Mouse (Mus musculus) spleen, adult 12 weeks (tissue): Measurements from ENCODE around the gene Mrnip.
A peak's percentile ranks its signal among the peaks of the same experiment; 100 is the strongest.
"Not testable (repeated sequence)": the region's sequence is repeated elsewhere in the genome, so short reads cannot be mapped to it uniquely, and the experiment has no call there.

Experiments
- DNase-seq: peaks from one replicate; pipeline ENCODE4 v3.0.0; 2022; ENCODE audit warnings: low spot score

Mrnip gene

GRCm38 (mm10) chr11:50174111-50174729, at the start of gene Mrnip:
Gene Mrnip (plus strand): TSS chr11:50174444.
- DNase-seq = not testable (repeated sequence)

DNA sequence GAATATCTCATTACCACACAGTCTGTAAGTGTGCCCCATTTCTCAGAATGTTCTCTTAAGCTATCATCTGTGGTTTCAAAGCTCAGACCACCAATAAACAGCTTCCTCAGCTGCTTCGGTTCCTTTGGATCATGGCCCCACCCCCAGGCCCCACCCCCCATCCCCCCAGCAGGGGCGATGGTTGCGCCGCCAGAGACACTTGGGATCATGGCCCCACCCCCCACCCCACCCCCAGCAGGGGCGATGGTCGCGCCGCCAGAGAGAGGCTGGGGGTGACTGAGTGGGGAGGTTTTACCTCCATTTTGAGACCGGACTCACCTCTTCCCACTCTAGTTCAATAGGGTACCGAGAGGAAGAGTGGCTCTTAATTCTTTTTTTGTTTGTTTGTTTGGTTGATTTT, 46.5 kb upstream of the Mrnip start:
- no peak for DNase-seq

GRCm38 (mm10) chr11:50130811-50131766, 43.2 kb upstream of the Mrnip start, which contains the start of gene Tbc1d9b:
Gene Tbc1d9b (plus strand): TSS chr11:50131396.
- peak; percentile 84 for DNase-seq

DNA sequence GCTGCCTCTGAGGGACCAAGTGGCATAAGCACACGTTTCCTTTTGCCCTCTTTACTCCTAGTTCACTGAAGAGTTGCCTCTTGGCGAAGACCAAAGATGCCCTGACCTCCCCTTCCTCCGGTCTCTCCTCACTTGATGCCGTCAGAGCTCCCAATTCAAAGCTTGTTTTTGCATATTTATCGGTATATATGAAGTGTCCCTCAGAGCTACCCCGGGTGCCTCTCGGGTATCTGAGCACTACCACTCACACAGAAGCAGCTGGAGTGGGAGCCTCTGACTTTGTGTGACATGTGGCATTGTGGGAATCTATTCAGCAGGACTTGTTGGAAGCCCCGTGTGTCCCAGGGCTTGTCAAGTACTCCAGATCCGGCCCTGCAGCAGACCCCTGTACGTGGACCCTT, 42.4 kb upstream of the Mrnip start:
- DNase-seq = peak; percentile 26

DNA sequence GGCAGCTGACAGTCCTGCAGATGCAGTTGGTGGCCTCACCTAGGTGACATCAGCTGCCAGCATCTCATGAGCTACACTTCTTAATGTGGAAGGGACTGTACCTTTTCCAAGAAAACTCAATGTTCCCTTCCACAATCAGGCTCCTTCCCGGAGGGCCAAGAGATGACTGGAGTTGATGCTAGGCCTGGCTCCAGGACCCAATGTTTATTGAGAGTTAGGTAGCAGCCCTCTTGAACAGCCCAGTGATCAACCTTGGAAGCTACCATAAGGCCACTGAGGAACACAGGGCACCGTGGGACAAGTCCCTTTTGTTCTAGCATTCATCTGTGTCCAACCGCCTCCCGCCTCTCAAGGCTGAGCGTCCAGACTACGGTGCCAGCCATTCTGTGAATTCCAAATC, 42.0 kb upstream of the Mrnip start:
- DNase-seq = no peak

DNA sequence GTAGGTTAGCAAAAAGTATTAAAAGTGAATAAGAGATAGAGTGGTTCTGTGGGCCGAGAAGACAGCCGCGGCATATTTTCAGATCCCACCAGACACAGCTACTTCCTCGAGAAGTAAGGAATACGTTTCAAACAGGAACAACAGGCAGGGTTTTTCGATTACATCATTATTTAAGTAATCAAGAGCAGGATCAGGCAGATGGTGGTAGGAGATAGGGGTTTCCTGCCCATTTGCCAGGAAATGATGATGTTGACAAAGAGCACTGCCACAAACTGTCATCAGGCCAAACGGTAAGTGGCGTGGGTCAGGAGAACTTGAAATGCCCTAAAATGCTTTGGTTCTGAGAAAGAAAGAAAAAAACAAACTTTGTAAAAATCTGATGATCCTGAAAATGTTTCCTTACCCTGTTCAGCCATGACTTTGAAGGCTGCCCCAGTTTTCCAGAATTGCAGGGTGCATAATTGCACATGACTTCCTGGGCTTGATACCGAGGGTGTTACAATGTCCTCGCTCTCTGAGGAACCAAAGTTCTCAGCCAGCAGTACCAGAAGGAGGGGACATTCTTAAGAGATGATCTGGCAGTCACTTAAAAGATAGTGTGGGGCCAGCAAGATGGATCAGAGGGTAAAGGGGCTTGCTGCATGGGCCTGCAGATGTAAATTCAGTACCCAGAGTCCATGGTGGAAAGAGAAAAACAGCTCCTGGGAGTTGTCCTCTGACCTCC, 39.9 kb upstream of the Mrnip start:
- no peak for DNase-seq

GRCm38 (mm10) chr11:50138206-50138822, 35.9 kb upstream of the Mrnip start:
- no peak for DNase-seq

- DNase-seq = no peak
These were observed 34.7 kb upstream of the Mrnip start for GRCm38 (mm10) chr11:50139571-50139970.

DNA sequence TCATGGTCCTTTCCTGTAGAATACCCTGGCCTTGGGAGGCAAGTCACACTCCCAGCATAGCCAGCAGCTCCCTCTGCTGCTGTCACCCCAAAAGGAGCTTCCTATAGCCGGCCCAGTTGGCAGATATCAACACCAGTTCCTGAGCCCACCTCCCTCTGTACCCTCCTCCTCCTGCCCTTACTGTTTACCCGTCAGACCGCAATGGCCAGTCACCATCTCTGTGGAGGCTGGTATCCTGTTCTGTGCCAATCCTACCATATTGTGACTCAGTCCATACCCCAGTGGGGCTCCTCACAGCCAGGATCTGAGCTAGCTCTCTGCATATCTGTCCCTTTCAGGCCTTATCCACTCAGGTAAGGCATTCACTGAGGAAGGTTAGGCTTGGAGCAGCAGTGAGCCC, 28.7 kb upstream of the Mrnip start:
- DNase-seq = no peak

GRCm38 (mm10) chr11:50146121-50146520, 28.1 kb upstream of the Mrnip start:
- no peak for DNase-seq

DNA sequence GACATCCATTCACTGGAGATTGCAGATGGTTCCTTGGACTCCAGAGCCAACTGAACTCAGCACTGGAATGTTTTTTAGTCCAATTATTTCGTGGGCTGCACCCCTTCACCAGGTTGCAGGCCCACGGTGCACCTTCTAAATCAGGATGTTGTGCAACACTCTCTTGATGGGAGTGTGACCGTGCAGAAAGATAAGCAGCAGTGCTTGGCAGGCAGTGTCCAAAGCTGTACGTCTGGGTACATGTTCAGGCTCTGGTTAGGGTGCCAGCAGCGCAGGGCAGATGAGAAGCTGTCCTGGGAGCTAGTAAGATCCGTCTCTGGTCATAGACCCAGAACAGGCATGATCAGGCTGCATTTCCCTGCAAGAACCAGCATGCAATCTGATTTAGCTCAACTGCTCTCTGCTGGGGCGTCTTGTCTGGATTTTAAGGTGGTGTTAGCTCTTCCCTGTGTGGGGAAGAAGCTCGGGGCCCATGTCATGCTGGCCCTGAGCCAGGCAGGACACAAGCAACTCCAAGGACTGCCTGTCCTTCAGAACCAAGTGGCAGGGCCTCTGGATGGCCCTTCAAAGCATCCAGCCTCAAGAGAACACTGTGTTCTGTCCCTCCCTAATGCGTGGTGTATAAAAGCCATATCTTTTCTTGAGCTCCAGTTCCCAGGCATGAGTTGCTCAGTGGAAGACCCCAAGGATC, 26.8 kb upstream of the Mrnip start:
- no peak for DNase-seq

GRCm38 (mm10) chr11:50147958-50148476, 26.2 kb upstream of the Mrnip start:
- no peak for DNase-seq

DNA sequence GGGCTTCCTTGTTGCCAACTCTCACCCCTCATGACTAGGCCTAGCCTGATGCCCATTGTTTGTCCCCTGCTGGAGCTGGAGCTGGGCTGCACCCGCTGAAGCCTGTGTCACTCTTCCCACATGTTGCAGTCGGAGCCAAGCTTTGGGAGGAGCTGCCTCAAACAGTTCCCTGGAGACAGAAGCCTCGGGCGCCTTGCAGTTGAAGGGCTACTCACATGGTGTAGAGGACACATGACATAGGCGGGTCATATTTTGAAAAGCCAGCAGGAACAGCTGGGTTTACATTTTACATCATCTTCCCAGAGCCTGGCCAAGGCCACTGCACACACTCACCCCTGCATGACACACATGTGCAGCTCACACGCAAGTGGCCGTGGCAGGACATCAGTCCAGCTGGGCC, 25.0 kb upstream of the Mrnip start:
- DNase-seq = no peak

- DNase-seq = no peak
These were observed 24.6 kb upstream of the Mrnip start for GRCm38 (mm10) chr11:50149603-50150150.

DNA sequence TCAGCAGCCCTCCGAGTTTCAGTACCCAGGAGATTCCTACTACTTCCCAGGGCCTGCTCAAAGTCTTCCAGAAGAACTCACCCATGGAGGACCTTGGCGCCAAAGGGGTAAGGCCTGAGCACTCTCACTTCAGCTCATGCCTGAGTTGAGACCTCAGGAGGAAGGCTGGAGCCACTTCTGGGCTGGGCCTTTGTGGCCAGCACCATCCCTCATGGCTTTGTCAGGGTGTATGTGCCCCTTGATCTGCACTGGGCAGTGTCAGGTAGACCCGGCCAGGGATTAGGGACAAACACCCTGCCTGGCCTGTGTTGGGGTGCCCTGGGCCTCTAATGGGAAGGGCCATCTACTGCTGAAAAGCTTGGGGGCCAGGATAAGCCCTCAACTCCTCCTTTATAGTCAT, 22.9 kb upstream of the Mrnip start:
- no peak for DNase-seq

GRCm38 (mm10) chr11:50154166-50154565, 20.1 kb upstream of the Mrnip start:
- no peak for DNase-seq

DNA sequence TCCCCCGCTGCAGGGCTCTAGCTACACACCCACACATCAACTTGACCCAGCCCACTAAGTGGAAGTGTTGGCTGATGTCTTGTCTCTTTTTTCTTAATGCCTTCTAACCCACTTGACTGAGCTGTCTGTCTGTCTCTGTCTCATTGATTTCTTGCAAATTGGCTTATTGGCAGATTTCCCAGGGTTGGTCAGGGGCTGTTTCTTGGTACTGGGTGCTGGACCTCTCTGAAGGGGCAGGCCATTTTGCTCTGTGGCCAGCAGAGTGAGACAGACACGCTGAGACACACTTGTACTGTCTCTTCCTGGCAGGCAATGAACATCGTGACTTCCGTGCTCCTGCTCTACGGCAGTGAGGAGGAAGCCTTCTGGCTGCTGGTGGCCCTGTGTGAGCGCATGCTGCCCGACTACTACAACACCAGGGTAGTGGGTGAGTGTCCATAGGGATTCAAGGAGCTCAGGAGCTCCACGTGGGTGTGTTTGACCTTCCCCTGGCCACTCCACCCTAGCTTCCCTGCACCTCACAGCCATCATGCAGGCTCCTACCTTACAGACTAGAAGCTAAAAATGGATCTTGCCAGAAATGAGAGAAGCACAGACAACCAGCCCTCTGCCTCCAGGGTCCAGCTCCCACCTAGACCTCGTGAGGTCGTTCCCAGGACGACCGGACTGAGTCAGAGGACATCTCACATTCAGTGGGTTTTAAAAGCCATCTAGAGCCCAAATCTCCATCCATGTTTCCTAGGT, 19.3 kb upstream of the Mrnip start:
- DNase-seq = no peak

DNA sequence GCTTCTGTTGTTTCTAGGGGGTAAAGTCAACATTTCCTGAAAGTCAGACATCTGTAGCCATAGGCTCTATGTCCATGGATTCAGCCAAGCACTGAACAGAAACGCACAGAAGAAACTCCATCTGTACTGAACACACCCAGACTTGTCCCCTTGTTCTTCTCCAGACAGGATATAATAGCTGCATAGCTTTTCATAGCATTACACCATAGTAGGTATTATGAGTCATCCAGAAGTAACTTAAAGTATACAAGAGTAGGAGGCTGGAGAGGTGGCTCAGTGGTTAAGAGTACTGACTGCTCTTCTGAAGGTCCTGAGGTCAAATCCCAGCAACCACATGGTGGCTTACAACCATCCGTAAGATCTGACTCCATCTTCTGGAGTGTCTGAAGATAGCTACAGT, 18.5 kb upstream of the Mrnip start:
- no peak for DNase-seq

DNA sequence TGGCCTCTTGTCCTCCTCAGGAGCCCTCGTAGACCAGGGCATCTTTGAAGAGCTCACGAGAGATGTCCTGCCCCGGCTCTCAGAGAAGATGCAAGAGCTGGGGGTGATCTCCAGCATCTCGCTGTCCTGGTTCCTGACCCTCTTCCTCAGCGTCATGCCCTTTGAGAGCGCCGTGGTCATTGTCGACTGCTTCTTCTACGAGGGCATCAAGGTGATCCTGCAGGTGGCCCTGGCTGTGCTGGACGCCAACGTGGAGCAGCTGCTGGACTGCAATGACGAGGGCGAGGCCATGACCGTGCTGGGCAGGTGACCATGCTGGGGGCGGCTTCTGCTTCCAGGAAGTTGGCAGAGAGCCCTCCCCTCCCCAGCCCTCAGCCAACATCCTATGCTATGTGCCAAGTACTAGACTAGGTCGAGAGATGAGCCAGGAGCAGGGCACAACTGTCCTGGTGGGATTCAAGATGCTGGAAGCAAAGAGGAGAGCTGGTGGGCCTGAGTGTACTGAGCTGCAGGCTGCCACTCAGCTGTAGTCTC, 17.5 kb upstream of the Mrnip start:
- DNase-seq = no peak

DNA sequence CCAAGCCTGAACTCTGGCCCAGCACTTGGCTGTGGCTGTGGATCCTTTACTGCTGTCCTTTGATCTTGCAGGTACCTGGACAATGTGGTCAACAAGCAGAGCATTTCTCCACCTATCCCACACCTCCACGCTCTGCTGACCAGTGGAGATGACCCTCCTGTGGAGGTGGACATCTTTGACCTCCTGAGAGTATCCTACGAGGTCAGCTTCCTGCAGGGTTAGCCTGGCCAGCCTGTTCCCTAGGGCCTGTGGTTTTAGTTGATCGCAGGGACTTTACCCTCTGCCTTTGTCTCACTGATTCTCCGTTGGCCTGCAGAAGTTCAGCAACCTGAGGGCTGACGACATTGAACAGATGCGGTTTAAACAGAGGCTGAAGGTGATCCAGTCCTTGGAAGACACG, 15.9 kb upstream of the Mrnip start:
- no peak for DNase-seq
